Mouse (Mus musculus) bone marrow, adult 2 months (tissue): ENCODE measurements at regions not wholly inside any gene's neighbourhood (a gene's known extent, or its start where the extent isn't known, plus 50 kb on each side); places are given as distances from the start of the nearest gene placed in this dataset.

Experiments used
- CTCF ChIP-seq: fragments of 200-500 bp; IDR thresholded peaks from 2 replicates; pipeline ENCODE4 v1.5.1; 2011; ENCODE audit warnings: low read length, control low read depth; ENCODE audit not compliant: control insufficient read depth, insufficient read depth
- POLR2A ChIP-seq: fragments of 200-500 bp; IDR thresholded peaks from 2 replicates; pipeline ENCODE4 v1.6.1; 2011; ENCODE audit warnings: low read depth, mild to moderate bottlenecking, control low read depth, low read length, borderline replicate concordance; ENCODE audit not compliant: control insufficient read depth

- TF ChIP-seq CTCF (no peak), POLR2A (no peak)
Observed at GRCm38 (mm10) chr15:59734376-59734775, 282.0 kb downstream of the 4933412E24Rik start.
